Mouse (Mus musculus): ENCODE data around the gene Naip1. TPM values are rescaled to one million over a fixed set of nuclear protein-coding genes. Genes with fewer than 3 reads are reported as not detected.
"Not testable (repeated sequence)": the region's sequence is repeated elsewhere in the genome, so short reads cannot be mapped to it uniquely, and the experiment has no call there.

The Naip1 gene
- polyA plus RNA-seq, 1 experiment from 2014 or later, result 23.4 TPM

DNA sequence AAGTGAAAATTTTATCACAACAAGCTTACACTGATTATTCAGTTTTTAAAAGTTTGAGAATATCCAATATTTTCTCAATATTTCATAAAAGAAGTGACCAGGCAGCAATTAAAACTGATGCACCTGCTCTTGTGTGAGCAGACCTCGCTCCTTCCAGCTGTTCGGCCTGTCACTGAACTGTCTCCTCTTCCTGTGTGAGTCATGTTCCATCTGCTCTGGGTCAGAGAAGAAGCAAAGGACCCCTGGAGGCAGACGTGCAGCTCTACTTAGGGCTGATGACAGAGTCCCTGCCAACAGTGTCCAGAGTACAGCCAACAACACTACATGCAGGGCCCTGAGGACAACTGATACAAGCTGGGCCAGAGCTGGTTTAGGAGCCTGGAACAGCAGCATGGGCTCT is 12.6 kb downstream of the Naip1 start:
- Histone ChIP-seq H3K9me3 (ENCODE audit: control insufficient read depth) (no peaks in the 10 kb centered on the region), H3K27me3 (replicated peaks; ENCODE audit: control insufficient read depth, insufficient read depth, low read length) (no peaks in the 10 kb centered on the region), H3K4me2 (replicated peaks; ENCODE audit: low read depth) (no peak overlapping the region), H3K4me1 (replicated peaks; ENCODE audit: control insufficient read depth, insufficient read depth, low read length) (no peaks in the 10 kb centered on the region), H3K4me3 (ENCODE audit: low read depth, low read length) (no peak overlapping the region), H3K36me3 (ENCODE audit: control insufficient read depth, insufficient read depth) (0 out of 2 replicates have a peak, but pooled peaks cover 6% of the 10 kb centered on the region), H3K27ac (ENCODE audit: low read depth, low read length) (no peak overlapping the region), H3K9ac (ENCODE audit: low read depth, low read length) (no peak overlapping the region)
- TF ChIP-seq CTCF (IDR thresholded peaks at IDR 0.05; ENCODE audit: low read depth), result no peak
- 56% methylated on average over 3 of the region's 3 CpGs for WGBS
- ATAC-seq, result no peak

GRCm38 (mm10) chr13:100438701-100439100 is 14.0 kb downstream of the Naip1 start:
- Histone ChIP-seq H3K9ac (ENCODE audit: low read depth, low read length) (no peak overlapping the region), H3K4me1 (replicated peaks; ENCODE audit: control insufficient read depth, insufficient read depth, low read length) (no peaks in the 10 kb centered on the region), H3K27me3 (replicated peaks; ENCODE audit: control insufficient read depth, insufficient read depth, low read length) (no peaks in the 10 kb centered on the region), H3K27ac (ENCODE audit: low read depth, low read length) (no peak overlapping the region), H3K4me2 (replicated peaks; ENCODE audit: low read depth) (no peak overlapping the region), H3K9me3 (ENCODE audit: control insufficient read depth) (no peaks in the 10 kb centered on the region), H3K36me3 (ENCODE audit: control insufficient read depth, insufficient read depth) (peaks cover 16% of the 10 kb centered on the region), H3K4me3 (ENCODE audit: low read depth, low read length) (no peak overlapping the region)
- no peak for TF ChIP-seq CTCF (IDR thresholded peaks at IDR 0.05; ENCODE audit: low read depth)
- ATAC-seq, result no peak
- 56% methylated on average over 1 of the region's 1 CpGs for WGBS

DNA sequence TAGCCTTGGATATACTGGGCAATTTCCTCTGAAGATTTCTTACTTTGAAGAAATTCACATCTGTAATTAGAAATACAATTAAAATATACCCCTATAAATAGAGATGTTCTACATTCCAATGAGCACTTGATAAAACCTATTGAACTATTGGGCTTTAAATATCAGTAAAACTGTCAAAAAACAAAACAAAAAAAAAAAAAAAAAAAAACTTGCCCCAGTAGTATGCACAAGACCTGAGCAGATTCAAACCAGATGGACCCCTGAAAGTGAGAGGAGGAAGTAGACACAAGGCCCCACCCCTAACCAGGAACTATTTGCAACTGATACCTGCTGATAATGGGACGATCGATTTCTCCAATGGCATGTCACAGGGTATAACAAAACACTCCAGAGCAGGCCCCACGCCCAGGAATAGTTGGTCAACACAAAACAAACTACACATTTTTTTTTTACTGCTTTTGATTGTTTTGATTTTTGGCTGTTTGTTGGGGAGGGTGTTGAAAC is 15.3 kb downstream of the Naip1 start:
- Histone ChIP-seq H3K27me3 (replicated peaks; ENCODE audit: control insufficient read depth, insufficient read depth, low read length) (no peaks in the 10 kb centered on the region), H3K27ac (ENCODE audit: low read depth, low read length) (no peak overlapping the region), H3K4me1 (replicated peaks; ENCODE audit: control insufficient read depth, insufficient read depth, low read length) (no peaks in the 10 kb centered on the region), H3K36me3 (ENCODE audit: control insufficient read depth, insufficient read depth) (peaks cover 24% of the 10 kb centered on the region), H3K9ac (ENCODE audit: low read depth, low read length) (no peak overlapping the region), H3K9me3 (ENCODE audit: control insufficient read depth) (no peaks in the 10 kb centered on the region), H3K4me2 (replicated peaks; ENCODE audit: low read depth) (no peak overlapping the region), H3K4me3 (ENCODE audit: low read depth, low read length) (no peak overlapping the region)
- TF ChIP-seq CTCF (IDR thresholded peaks at IDR 0.05; ENCODE audit: low read depth), result no peak
- WGBS, result 55% methylated on average over 3 of the region's 3 CpGs
- ATAC-seq, result peak; percentile 16; the same call in 1 of the 2 replicates

DNA sequence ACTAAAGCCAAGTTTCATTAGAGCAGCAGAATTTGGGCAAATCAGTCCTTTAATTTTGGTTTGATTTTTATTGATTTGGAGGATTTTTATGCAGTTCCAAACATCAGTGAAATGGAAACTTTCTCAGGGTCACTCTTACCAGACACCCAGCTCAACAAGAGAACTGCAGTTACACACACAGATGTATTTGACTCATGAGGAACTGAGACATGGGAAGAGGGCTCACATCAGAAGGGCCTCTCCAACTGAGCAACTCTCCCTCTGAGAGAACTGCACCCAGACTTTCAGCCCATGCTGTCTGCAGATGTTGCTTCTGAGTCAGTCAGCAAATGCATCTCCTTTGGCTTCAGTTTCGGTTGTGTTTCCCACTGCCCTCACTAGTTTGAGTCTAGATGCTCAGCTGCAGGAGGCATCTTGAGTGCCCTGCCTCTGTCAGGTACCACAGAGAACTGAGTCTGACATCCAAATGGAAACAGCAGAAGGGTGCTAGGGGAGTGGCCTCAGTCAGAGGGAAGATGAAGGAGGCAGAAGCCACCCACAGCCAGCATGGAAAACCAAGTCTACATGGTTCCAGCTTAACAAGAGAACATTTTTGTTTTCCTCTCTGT is 16.0 kb downstream of the Naip1 start:
- H3K9me3 ChIP-seq (ENCODE audit: control insufficient read depth); H3K27me3 ChIP-seq (replicated peaks; ENCODE audit: control insufficient read depth, insufficient read depth, low read length); H3K9ac ChIP-seq (ENCODE audit: low read depth, low read length); H3K4me2 ChIP-seq (replicated peaks; ENCODE audit: low read depth); ATAC-seq; H3K4me1 ChIP-seq (replicated peaks; ENCODE audit: control insufficient read depth, insufficient read depth, low read length); H3K4me3 ChIP-seq (ENCODE audit: low read depth, low read length); H3K27ac ChIP-seq (ENCODE audit: low read depth, low read length): not testable (repeated sequence)
- H3K36me3 ChIP-seq (ENCODE audit: control insufficient read depth, insufficient read depth), result peaks cover 24% of the 10 kb centered on the region
- WGBS, result 83% methylated on average over 1 of the region's 1 CpGs

DNA sequence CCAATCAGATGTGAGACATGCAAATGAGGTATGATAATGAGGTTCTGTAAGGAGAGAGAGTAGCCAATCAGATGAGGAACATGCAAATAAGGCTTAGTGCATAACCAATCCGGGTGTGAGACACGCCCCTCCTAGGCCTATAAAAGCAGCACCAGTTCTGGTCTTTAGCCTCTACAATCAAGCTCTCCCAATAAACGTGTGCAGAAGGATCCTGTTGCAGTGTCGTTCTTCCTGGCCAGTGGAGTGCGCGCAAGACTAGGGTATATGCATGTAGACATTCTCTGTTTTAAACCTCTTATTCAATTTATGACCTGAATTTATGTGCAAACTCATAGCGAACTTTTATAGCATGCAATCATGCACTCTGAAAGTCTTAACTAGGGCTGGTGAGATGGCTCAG is 32.7 kb downstream of the Naip1 start:
- not testable (repeated sequence) for H3K27me3 ChIP-seq (replicated peaks; ENCODE audit: control insufficient read depth, insufficient read depth, low read length); H3K9ac ChIP-seq (ENCODE audit: low read depth, low read length); H3K9me3 ChIP-seq (ENCODE audit: control insufficient read depth); H3K4me2 ChIP-seq (replicated peaks; ENCODE audit: low read depth); ATAC-seq; H3K27ac ChIP-seq (ENCODE audit: low read depth, low read length); H3K4me1 ChIP-seq (replicated peaks; ENCODE audit: control insufficient read depth, insufficient read depth, low read length); H3K4me3 ChIP-seq (ENCODE audit: low read depth, low read length)
- peaks cover 19% of the 10 kb centered on the region; the same call in 1 of the 2 replicates for H3K36me3 ChIP-seq (ENCODE audit: control insufficient read depth, insufficient read depth)
- 83% methylated on average over 7 of the region's 7 CpGs for WGBS

DNA sequence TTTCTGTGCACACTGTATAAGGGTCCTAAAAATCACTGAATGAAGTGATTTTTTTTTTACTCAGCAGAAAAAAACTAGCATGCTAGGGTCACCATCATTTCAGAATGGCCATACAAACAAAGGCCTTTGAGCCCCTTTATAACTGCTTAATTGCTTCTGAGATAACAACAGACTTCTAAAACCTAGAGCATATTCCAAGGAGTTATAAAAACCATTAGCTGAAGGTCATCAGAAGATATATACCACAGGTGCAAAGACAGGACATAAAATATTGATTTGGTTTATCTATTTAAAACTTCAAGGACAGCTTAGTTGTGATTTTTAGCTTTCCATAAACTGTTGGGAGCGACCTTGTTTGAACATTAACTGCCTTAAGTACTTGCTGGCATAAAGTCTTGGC is 38.2 kb downstream of the Naip1 start:
- no peak overlapping the region for H3K4me3 ChIP-seq (ENCODE audit: low read depth, low read length)
- H3K9ac ChIP-seq (ENCODE audit: low read depth, low read length), result no peak overlapping the region
- TF ChIP-seq CTCF (IDR thresholded peaks at IDR 0.05; ENCODE audit: low read depth), result no peak
- H3K4me2 ChIP-seq (replicated peaks; ENCODE audit: low read depth), result no peak overlapping the region
- H3K4me1 ChIP-seq (replicated peaks; ENCODE audit: control insufficient read depth, insufficient read depth, low read length), result no peaks in the 10 kb centered on the region
- no peaks in the 10 kb centered on the region for H3K27me3 ChIP-seq (replicated peaks; ENCODE audit: control insufficient read depth, insufficient read depth, low read length)
- H3K27ac ChIP-seq (ENCODE audit: low read depth, low read length), result peak overlapping the region; percentile 60; the same call in 1 of the 2 replicates
- peaks cover 10% of the 10 kb centered on the region; the same call in 1 of the 2 replicates for H3K36me3 ChIP-seq (ENCODE audit: control insufficient read depth, insufficient read depth)
- peak; percentile 82 for ATAC-seq
- WGBS, result 23% methylated on average over 1 of the region's 1 CpGs
- H3K9me3 ChIP-seq (ENCODE audit: control insufficient read depth), result no peaks in the 10 kb centered on the region

Measured in intestine, postnatal 0 days (tissue).